ENCODE assay signal across 17 mouse cellular contexts in genomic region chr5:46654189-46654588, GRCm38 (mm10).
"Had no signal": no experiment of that assay in that cellular context is flagged by ENCODE, and none has a peak within 500 bp of the region (broad histone marks: within the 10 kb centered on the region; RNA-seq: fewer than 3 reads in every experiment).

No protein-coding gene starts in this region.

- H3K4me3 ChIP-seq: neural tube, embryonic 12.5 days; neural tube, embryonic 13.5 days; neural tube, embryonic 15.5 days; stomach, embryonic 15.5 days had no signal

- DNase-seq: retina, postnatal 1 day; right cerebral cortex, adult 18-20 months; right cerebral cortex, postnatal 14 days; right cerebral cortex, postnatal 25 days; right cerebral cortex, postnatal 4 days; spleen, adult 18-20 months; thymus, adult 18-20 months; thymus, adult 2 months; thymus, postnatal 14 days; thymus, postnatal 25 days; thymus, postnatal 36 days; thymus, postnatal 4 days had no signal

- H3K4me1 ChIP-seq: neural tube, embryonic 12.5 days; neural tube, embryonic 13.5 days; neural tube, embryonic 15.5 days; stomach, embryonic 15.5 days had no signal

- H3K27ac ChIP-seq: neural tube, embryonic 12.5 days; neural tube, embryonic 13.5 days; neural tube, embryonic 15.5 days; stomach, embryonic 15.5 days; stomach, postnatal 0 days had no signal

- H3K9ac ChIP-seq: neural tube, embryonic 12.5 days; neural tube, embryonic 13.5 days; neural tube, embryonic 15.5 days; stomach, embryonic 15.5 days had no signal

- H3K27me3 ChIP-seq: neural tube, embryonic 12.5 days; neural tube, embryonic 13.5 days; neural tube, embryonic 15.5 days; stomach, embryonic 15.5 days had no signal

- H3K36me3 ChIP-seq: neural tube, embryonic 12.5 days; neural tube, embryonic 13.5 days; neural tube, embryonic 15.5 days; stomach, embryonic 15.5 days had no signal

- H3K9me3 ChIP-seq: neural tube, embryonic 12.5 days; neural tube, embryonic 13.5 days; neural tube, embryonic 15.5 days; stomach, embryonic 15.5 days had no signal
